Mouse (Mus musculus) gastrocnemius, postnatal 36 days (tissue): ENCODE results near the gene Dram1. TPM values are rescaled to one million over a fixed set of nuclear protein-coding genes. Genes with fewer than 3 reads are reported as not detected.

Experiments
- DNase-seq, 2 experiments: peaks; one replicate each; pipeline ENCODE4 v3.0.0; 2022
- intact Hi-C: fragments of 180-260 bp; cut with DNase I; formaldehyde crosslinking; loops from one replicate; pipeline ENCODE4 v1.15.1; 2025
- total RNA-seq, 2 experiments: library from RNA; stranded (reverse); gene quantifications; 2 replicates each; pipeline ENCODE4 v1.2.3; 2021

Dram1 gene
- total RNA-seq, 2 experiments from 2014 or later = 1.4 to 1.8 TPM

GRCm38 (mm10) chr10:88306235-88306634 is 72.6 kb downstream of the Dram1 start:
- intact Hi-C loops = loop anchor here (5.0 to 10.0 kb wide), 2 partner anchors 141 to 654 kb away; no protein-coding TSS in a partner anchor
- no peak for DNase-seq

GRCm38 (mm10) chr10:88304302-88304701 is 74.6 kb downstream of the Dram1 start:
- peak; percentile 76 to 79 for DNase-seq
- intact Hi-C loops = loop anchor here (5.0 to 10.0 kb wide), 2 partner anchors 140 to 447 kb away; partner anchors contain the start of gene Igf1

- intact Hi-C loops = loop anchor here (5.0 to 10.0 kb wide), 2 partner anchors 138 to 446 kb away; partner anchors contain the start of gene Igf1
- peak in 1 of 2 experiments; percentile 26 for DNase-seq
Observed at GRCm38 (mm10) chr10:88303079-88303478, 75.8 kb downstream of the Dram1 start.

- intact Hi-C loops = loop anchor here (5.0 to 10.0 kb wide), 2 partner anchors 137 to 445 kb away; partner anchors contain the start of gene Igf1
Observed at GRCm38 (mm10) chr10:88301802-88302470, 76.9 kb downstream of the Dram1 start.

GRCm38 (mm10) chr10:88296991-88297390 is 81.9 kb downstream of the Dram1 start:
- intact Hi-C loops = no loop called here
- DNase-seq = peak; percentile 30 to 57

More at GRCm38 (mm10) chr10:88301802-88302470, 76.9 kb downstream of the Dram1 start:
- no peak for DNase-seq

GRCm38 (mm10) chr10:88295091-88295490 is 83.8 kb downstream of the Dram1 start:
- peak in 1 of 2 experiments; percentile 58 for DNase-seq
- intact Hi-C loops = no loop called here

- no peak for DNase-seq
- intact Hi-C loops = no loop called here
Observed at GRCm38 (mm10) chr10:88288061-88288460, 90.8 kb downstream of the Dram1 start.

GRCm38 (mm10) chr10:88287261-88287660 is 91.6 kb downstream of the Dram1 start:
- no peak for DNase-seq
- intact Hi-C loops = no loop called here

- intact Hi-C loops = no loop called here
Observed at GRCm38 (mm10) chr10:88284343-88284990, 94.4 kb downstream of the Dram1 start.

GRCm38 (mm10) chr10:88281699-88282098 is 97.2 kb downstream of the Dram1 start:
- no peak for DNase-seq
- intact Hi-C loops = no loop called here

More at GRCm38 (mm10) chr10:88284343-88284990, 94.4 kb downstream of the Dram1 start:
- no peak for DNase-seq

GRCm38 (mm10) chr10:88274045-88274444 is 104.8 kb downstream of the Dram1 start:
- intact Hi-C loops = no loop called here
- no peak for DNase-seq

Other genes with a start within 250 kb of the Dram1 start
- gene Parpbp, start 232.1 kb downstream of the Dram1 start, total RNA-seq = under 1 TPM; 0.13 to 0.25 TPM
- 1 to 10 TPM; 4.5 TPM for gene Nup37, start 232.1 kb downstream of the Dram1 start, total RNA-seq
- 10 to 100 TPM; 27.6 to 30.4 TPM for gene Washc3, start 178.0 kb downstream of the Dram1 start, total RNA-seq
- gene Gnptab, start 52 bp upstream of the Dram1 start, total RNA-seq = 10 to 100 TPM; 17.0 to 19.2 TPM
- gene Sycp3, start 80.5 kb upstream of the Dram1 start, total RNA-seq = not detected
- gene Chpt1, start 125.0 kb upstream of the Dram1 start, total RNA-seq = 10 to 100 TPM; 86.1 to 98.1 TPM
- gene Mybpc1, start 226.1 kb upstream of the Dram1 start, total RNA-seq = 1,000 to 10,000 TPM in 1 of 2 experiments, 100 to 1,000 TPM in 1; 775 to 1,264 TPM